Mouse (Mus musculus) embryo, embryonic 10.5 days (tissue): ENCODE measurements around the gene Emid1.
"Not testable (repeated sequence)": the region's sequence is repeated elsewhere in the genome, so short reads cannot be mapped to it uniquely, and the experiment has no call there.

Experiments
- DNase-seq: peaks from one replicate; pipeline ENCODE4 v3.0.0-alpha.2; 2015; ENCODE audit warnings: low spot score

Gene Emid1

GRCm38 (mm10) chr11:5102384-5102783 lies 49.7 kb downstream of the Emid1 start:
- no peak for DNase-seq

GRCm38 (mm10) chr11:5101641-5102040 lies 50.4 kb downstream of the Emid1 start:
- no peak for DNase-seq

DNA sequence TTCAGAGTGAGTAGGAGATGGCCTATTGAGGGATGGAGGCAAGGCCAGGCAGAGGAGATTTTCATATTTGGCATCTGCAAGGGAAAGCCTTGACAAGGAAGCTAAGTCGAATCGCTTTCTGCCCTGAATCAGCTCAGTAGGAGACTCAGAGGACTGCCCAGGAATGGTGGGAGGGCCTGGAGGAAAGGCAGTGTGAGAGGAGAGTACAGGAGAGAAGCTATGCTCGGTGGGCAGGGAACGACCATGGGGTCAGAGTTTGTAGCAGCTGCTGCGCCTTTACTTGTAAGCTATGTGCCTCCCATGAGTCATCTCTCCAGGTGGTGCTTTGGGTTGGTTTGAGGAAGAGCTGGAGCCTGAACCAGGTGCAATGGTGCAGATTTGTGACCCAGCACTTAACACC lies 51.3 kb downstream of the Emid1 start:
- DNase-seq, result no peak

DNA sequence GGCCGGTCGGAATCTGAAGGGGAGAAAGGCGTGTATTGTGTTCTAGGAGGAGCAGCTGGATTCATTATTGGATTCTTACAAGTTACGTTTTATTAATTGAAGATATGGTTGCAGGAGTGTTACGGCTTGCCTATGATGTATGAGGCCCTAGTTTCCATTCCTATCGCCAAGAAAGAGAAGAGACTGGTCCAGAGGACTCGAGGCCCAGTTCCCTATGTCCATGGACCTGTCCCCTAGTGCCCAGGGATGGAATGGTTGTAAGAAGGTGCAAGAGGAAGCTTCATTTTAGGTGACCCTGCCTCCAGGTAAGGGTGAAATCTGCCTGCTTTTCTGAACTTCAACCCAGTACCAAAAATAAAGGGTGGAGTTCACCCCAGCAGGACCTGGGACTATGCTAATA lies 51.8 kb downstream of the Emid1 start:
- DNase-seq, result peak; percentile 50

DNA sequence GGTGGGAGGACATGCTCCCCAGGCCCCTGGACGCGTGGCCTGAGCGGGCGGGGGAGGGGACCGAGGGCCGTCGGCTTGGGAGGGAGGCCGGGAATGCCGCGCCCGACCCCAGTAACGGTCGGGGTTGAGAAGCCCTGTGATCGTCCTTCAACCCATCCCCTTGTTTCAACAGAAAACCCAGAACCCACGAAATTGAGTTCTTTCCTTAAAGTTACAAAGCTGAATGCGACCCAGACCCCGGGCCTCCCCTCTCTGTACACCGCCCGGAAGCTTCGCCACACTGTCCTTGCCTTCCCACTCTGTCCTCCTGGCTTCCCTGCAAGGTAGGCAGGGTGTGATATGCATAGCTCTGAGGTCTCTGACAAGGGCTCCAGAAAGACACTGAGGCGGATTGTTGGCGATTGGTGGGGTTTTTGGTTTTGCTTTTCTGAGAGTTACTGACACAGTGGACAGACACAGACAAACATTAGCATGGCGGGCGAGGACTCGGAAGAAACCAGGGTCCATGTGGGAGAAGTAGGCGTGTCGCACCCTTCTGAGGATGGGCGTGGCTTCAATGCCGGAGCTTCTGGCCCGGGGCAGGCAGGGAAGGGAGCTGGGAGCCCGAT lies 52.4 kb downstream of the Emid1 start:
- DNase-seq, result peak; percentile 94

DNA sequence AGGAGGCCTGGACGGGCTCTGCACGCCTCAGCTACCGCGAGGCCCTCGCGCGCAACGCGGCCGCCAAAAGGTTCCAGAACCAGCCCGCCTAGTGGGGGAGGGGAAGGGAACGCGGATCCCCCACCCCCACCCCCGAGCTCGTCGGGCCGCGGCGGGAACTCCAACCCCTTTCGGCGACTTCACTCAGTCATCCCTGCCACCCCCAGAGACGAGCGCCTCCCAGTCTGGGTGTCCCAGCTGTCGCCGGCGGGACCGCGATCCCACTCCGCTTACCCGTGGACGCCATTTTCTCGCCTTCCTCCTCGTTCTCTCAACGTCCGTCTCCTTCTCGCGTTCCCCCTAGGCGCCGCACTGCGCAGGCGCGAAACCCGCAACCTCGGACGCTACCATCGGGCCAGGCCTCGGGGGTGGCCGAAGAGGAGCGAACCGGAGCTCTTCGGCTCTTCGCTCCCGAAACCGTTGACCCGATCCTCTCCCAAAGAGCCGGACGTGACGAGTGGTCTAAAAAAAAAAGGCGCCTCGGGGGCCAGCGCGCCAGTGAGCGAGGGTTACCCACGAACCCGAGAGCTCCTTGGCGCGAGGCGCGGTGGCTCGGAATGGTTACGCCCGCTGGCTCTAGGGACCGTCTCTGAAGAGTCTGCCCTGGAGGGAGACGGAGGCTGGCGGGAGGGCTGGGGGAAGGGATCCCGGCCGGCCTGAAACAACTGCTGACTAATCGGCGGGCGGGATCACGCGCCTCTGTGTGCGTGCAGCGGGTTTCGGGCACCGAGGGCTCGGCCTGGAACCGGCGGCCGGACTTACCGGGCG lies 53.1 kb downstream of the Emid1 start, which contains the start of the genes Rhbdd3 and Ewsr1:
TSS of gene Rhbdd3 (plus strand) at position 191 of the 807 bp plus-strand sequence.
TSS of gene Ewsr1 (minus strand) at position 531 of the 807 bp plus-strand sequence.
- DNase-seq, result peak; percentile 95

- peak; percentile 57 for DNase-seq
Observed at GRCm38 (mm10) chr11:5098035-5098735, 53.9 kb downstream of the Emid1 start.

GRCm38 (mm10) chr11:5096480-5097020 lies 55.5 kb downstream of the Emid1 start:
- DNase-seq, result no peak

DNA sequence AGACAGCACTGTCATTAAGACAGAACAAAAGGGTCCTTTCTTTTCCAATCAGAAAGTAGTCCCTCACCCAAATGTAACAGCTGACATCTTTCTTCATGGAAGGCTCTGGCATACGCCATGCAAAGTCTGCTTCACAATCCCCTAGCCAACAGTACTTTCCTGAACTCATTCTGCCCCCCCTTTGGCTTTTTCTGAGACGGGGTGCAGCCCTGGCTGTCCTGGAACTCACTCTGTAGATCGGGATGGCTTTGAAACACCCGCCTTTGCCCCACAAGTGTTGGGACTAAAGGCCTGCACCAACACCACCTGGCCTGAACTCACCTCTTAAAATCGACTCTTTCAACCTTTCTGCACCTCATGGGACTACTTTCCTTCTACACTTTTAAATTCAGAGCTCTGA lies 56.2 kb downstream of the Emid1 start:
- DNase-seq, result no peak

GRCm38 (mm10) chr11:5091706-5092105 lies 60.4 kb downstream of the Emid1 start:
- DNase-seq, result peak; percentile 25

- DNase-seq, result no peak
Observed at GRCm38 (mm10) chr11:5089147-5089546, 62.9 kb downstream of the Emid1 start.

DNA sequence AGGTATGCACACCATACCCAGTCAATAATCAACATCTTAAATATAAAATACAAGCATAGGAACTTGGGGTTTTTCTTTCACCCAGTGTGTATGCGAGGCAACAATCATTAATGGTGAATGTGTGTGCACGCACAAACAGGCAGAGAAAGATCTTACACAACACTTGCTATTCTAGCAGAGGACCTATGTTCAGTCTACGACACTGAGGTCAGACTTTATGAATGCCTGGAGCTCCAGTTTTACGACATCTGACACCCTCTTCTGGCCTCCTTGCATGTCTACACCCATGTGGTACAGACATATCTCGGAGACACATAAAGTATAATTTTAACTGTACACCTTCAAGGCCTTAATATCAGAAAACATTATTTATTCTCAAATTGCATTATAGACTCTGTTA lies 75.2 kb downstream of the Emid1 start:
- not testable (repeated sequence) for DNase-seq

GRCm38 (mm10) chr11:5075760-5076159 lies 76.3 kb downstream of the Emid1 start:
- peak; percentile 38 for DNase-seq

DNA sequence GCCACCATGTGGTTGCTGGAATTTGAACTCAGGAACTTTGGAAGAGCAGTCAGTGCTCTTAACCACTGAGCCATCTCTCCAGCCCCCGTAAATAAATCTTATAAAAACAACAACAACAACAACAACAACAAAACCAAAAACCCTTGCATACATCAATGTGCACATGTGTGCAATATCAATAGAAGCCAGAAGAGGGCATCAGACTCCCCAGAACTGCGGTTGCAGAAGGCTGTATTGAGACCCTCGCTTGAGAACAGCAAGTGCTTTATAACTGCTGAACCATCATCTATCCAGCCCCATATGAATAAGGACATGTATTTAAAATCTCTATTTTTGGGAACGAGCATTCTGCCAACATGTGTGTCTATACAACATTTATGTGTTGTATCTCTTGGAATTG lies 77.2 kb downstream of the Emid1 start:
- DNase-seq, result peak; percentile 73

DNA sequence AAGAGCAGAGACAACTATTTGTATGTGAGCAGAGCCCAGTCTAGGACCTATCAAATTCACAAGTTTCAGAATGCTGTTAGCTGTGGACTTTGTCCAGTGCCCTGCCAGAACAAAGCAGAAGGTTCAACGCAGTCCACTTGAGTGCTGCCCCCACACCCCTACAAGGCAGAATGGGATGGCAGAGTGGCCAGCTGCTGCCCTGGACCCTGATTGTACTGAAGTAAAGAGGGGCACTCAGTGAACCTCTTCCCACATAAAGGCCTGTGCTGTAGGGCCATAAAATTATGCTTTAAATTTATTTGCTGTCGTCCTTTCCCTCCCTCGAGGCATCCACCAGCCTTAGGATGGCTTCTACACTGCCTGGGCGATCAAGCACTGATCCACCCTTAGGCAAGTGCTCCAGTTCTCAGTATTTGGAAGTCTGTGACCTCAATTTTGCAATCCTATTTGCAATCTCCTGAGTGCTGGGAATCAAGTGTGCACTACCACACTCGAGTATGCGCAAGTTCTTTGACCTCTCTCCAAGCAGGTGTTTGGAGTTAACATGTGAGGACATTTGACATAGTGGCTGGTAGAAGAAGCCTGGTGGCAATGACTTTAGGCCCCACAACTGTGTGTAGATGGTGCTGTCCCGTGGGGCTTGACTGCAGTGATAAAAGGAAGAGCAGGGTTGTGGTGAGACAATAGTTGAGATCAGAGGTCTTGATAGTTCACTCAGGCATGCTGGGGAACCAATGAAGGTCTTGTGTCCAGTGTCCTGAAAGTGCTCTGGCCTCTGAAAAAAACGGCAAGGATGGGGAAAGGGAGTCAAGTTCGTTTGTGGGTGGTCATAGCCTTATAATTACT lies 83.7 kb downstream of the Emid1 start:
- DNase-seq, result no peak

GRCm38 (mm10) chr11:5067063-5067462 lies 85.0 kb downstream of the Emid1 start:
- DNase-seq, result no peak

GRCm38 (mm10) chr11:5065056-5065821 lies 86.8 kb downstream of the Emid1 start, which contains the start of gene Gas2l1:
TSS of gene Gas2l1 (minus strand) at chr11:5065327.
- DNase-seq, result peak; percentile 93

GRCm38 (mm10) chr11:5064282-5065055 lies 87.6 kb downstream of the Emid1 start:
- no peak for DNase-seq

- no peak for DNase-seq
Observed at GRCm38 (mm10) chr11:5063561-5064281, 88.3 kb downstream of the Emid1 start.
